Mouse (Mus musculus) heart, embryonic 16.5 days (tissue): ENCODE results near the gene Sos2. TPM values are rescaled to one million over a fixed set of nuclear protein-coding genes. Genes with fewer than 3 reads are reported as not detected.
A peak's percentile ranks its signal among the peaks of the same experiment; 100 is the strongest.

Source experiments
- ATAC-seq: fragments of 200-750 bp; cut with Nextera tagmentation; replicated peaks from 2 replicates; pipeline ENCODE4 v1.8.0; 2017; ENCODE audit warnings: moderate number of reproducible peaks; ENCODE audit not compliant: insufficient read depth, low FRiP score; ENCODE audit errors: extremely low read depth
- H3K27ac ChIP-seq: fragments of 300-500 bp; sonication (generic); 2 replicates; pipeline ENCODE4 v1.5.1; 2014; ENCODE audit warnings: mild to moderate bottlenecking, low read length, control low read depth, moderate library complexity
- H3K27me3 ChIP-seq: fragments of 300-500 bp; sonication (generic); 2 replicates; pipeline ENCODE4 v1.6.1; 2014; ENCODE audit warnings: low read length, mixed read lengths; ENCODE audit not compliant: control insufficient read depth, insufficient read depth
- H3K36me3 ChIP-seq: fragments of 300-500 bp; sonication (generic); 2 replicates; pipeline ENCODE4 v1.6.1; 2014; ENCODE audit not compliant: control insufficient read depth, insufficient read depth
- H3K4me1 ChIP-seq: fragments of 300-500 bp; sonication (generic); 2 replicates; pipeline ENCODE4 v1.6.1; 2014; ENCODE audit warnings: low read length, mixed read lengths; ENCODE audit not compliant: control insufficient read depth, insufficient read depth
- H3K4me2 ChIP-seq: fragments of 300-500 bp; sonication (generic); 2 replicates; pipeline ENCODE4 v1.6.1; 2014; ENCODE audit warnings: low read depth, mild to moderate bottlenecking, control low read depth, low read length
- H3K4me3 ChIP-seq: fragments of 300-500 bp; sonication (generic); 2 replicates; pipeline ENCODE4 v1.5.1; 2014; ENCODE audit warnings: mild to moderate bottlenecking, control low read depth, low read length
- H3K9ac ChIP-seq: fragments of 300-500 bp; sonication (generic); 2 replicates; pipeline ENCODE4 v1.6.1; 2014; ENCODE audit warnings: low read length, control low read depth
- H3K9me3 ChIP-seq: fragments of 300-500 bp; sonication (generic); replicated peaks from 2 replicates; pipeline ENCODE4 v1.6.1; 2016; ENCODE audit warnings: low read length; ENCODE audit not compliant: control insufficient read depth
- WGBS: fragments of 180-500 bp; shearing (Covaris S2); extraction: QIAGEN DNeasy Blood & Tissue Kit; methylation state at CpG from one replicate; pipeline ENCODE4 v1.1.7; 2014; 5-methylcytosine and 5-hydroxymethylcytosine counted together
- polyA plus RNA-seq: library from polyadenylated mRNA; unstranded; fragments of >200 nt; fragmentation: Nextera tagmentation; extraction: Ambion mirVana; gene quantifications from 2 replicates; pipeline ENCODE4 v1.2.1, GENCODE M21; 2015

Gene Sos2
- polyA plus RNA-seq, 1 experiment from 2014 or later = 7.6 TPM

DNA sequence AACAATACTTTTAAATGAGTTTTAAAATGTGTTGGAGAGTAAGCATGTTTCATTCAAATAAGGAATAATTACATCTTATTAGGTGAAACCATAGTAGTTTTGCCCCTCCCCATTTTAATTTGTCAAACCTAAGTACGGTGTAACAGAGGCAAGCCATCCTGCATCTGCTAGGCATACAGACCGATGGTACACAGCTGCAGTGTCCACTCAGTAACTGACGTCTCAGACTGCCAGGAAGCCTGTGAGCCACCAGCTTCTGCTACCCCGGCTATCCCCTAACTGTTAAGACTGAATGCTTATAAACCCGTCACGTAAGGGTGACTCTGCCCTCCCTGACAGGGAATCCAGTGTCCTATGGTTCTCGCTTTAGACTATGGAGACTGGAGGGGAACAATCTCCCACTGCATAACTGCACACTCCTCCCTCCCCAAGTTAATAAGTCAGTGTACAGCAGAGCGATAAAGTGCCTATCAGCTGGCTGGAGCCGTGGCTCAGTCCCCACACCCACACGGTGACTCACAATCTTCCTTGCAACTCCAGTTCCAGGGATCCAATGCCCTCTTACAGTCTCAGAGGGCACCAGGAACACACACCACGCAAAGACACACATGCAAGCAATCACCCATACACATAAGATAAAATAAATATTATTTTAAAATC, 23.3 kb upstream of the Sos2 start:
- no peak overlapping the region for H3K4me3 ChIP-seq
- H3K9me3 ChIP-seq = no peaks in the 10 kb centered on the region
- no peaks in the 10 kb centered on the region for H3K27me3 ChIP-seq
- ATAC-seq = peak; percentile 52; the same call in 1 of the 2 replicates
- no peak overlapping the region for H3K9ac ChIP-seq
- H3K4me2 ChIP-seq = no peak overlapping the region
- no peak overlapping the region for H3K27ac ChIP-seq
- peaks cover 6% of the 10 kb centered on the region; the same call in 1 of the 2 replicates for H3K36me3 ChIP-seq
- WGBS = 52% methylated on average over 11 of the region's 11 CpGs
- H3K4me1 ChIP-seq = peaks cover 3% of the 10 kb centered on the region; the same call in 1 of the 2 replicates

DNA sequence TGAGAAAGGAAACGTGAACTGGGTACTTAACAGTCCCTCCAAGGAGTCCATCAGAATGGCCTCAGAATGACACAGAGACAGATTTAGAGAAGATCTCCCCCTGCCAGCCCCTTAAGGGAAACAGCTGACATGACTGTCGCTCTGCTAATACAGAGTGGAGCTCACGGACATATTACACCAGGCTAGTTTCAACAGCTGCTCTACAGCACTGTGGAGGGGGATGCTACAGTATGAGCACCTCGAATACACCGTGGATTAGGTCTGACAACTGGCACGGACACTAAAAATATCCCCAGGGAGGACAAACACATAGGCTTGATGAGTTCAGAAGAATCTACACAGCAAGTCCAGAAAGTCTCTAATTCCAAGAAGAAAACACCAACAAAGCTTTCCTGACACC, 16.7 kb upstream of the Sos2 start:
- Histone ChIP-seq H3K27ac (no peak overlapping the region), H3K4me1 (no peaks in the 10 kb centered on the region), H3K4me2 (no peak overlapping the region), H3K27me3 (no peaks in the 10 kb centered on the region), H3K4me3 (no peak overlapping the region), H3K9me3 (no peaks in the 10 kb centered on the region), H3K9ac (no peak overlapping the region), H3K36me3 (peaks cover 9% of the 10 kb centered on the region; the same call in 1 of the 2 replicates)
- WGBS = 76% methylated on average over 6 of the region's 6 CpGs
- ATAC-seq = no peak

GRCm38 (mm10) chr12:69696746-69697145, 15.1 kb upstream of the Sos2 start:
- WGBS = 72% methylated on average over 5 of the region's 5 CpGs

GRCm38 (mm10) chr12:69693471-69693870, 11.8 kb upstream of the Sos2 start:
- no peak overlapping the region for H3K9ac ChIP-seq
- ATAC-seq = no peak
- no peaks in the 10 kb centered on the region for H3K27me3 ChIP-seq
- peaks cover 2% of the 10 kb centered on the region; the same call in 1 of the 2 replicates for H3K36me3 ChIP-seq
- WGBS = 83% methylated on average over 17 of the region's 17 CpGs
- no peaks in the 10 kb centered on the region for H3K9me3 ChIP-seq
- no peak overlapping the region for H3K4me3 ChIP-seq
- no peak overlapping the region for H3K27ac ChIP-seq
- peaks cover under 1% of the 10 kb centered on the region for H3K4me1 ChIP-seq
- H3K4me2 ChIP-seq = no peak overlapping the region

More at GRCm38 (mm10) chr12:69696746-69697145, 15.1 kb upstream of the Sos2 start:
- Histone ChIP-seq H3K36me3 (peaks cover 9% of the 10 kb centered on the region; the same call in 1 of the 2 replicates), H3K27me3 (no peaks in the 10 kb centered on the region), H3K9me3 (no peaks in the 10 kb centered on the region), H3K27ac (no peak overlapping the region), H3K4me3 (no peak overlapping the region), H3K4me2 (no peak overlapping the region), H3K9ac (no peak overlapping the region), H3K4me1 (no peaks in the 10 kb centered on the region)
- ATAC-seq = no peak

DNA sequence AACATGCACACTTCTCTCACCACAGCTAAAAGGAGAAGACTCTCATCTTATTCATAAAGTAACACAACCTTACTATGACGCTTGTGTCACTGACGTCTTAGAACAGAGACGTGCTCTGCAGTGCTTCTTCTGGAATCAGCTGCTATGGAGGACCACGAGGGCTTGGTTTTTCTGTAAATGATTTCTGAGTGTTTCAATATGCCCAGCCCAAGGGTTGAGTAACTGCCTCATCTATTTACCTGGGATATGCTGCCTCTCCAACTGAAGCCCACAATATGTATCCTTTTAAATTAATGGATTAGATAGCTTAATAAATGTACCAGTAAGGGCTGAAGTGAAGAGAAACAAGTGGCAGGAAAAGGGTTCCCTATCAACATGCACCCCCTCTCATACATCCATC, 9.1 kb upstream of the Sos2 start:
- no peak for ATAC-seq
- Histone ChIP-seq H3K36me3 (peaks cover 2% of the 10 kb centered on the region; the same call in 1 of the 2 replicates), H3K9me3 (no peaks in the 10 kb centered on the region), H3K4me3 (no peak overlapping the region), H3K9ac (no peak overlapping the region), H3K27me3 (no peaks in the 10 kb centered on the region), H3K4me1 (peaks cover 4% of the 10 kb centered on the region), H3K4me2 (no peak overlapping the region), H3K27ac (no peak overlapping the region)
- 90% methylated on average over 4 of the region's 4 CpGs for WGBS

DNA sequence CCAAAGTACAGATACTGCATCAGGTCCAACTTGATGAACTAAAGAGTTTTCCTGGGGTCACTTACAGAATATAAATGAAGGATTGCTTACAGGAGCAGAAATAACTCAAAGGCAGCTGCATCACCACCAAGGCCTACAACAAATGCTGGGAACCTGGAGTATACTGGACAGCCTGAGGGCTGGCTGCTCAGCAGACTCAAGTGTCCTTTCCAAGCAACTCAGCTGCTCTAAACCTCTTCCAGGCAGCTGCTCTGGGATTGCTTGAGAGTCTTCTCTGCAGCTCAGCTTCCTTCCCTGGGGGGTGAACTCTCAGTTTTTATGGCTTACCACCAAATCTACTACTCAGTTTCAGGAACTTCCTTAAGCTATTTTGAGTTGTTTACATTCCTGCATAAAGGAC, 7.4 kb upstream of the Sos2 start:
- Histone ChIP-seq H3K27me3 (no peaks in the 10 kb centered on the region), H3K9me3 (no peaks in the 10 kb centered on the region), H3K9ac (no peak overlapping the region), H3K4me1 (peaks cover 4% of the 10 kb centered on the region), H3K4me2 (no peak overlapping the region), H3K27ac (0 out of 2 replicates have a peak overlapping the region, but pooled peaks have one; percentile 4), H3K4me3 (no peak overlapping the region), H3K36me3 (peaks cover 2% of the 10 kb centered on the region; the same call in 1 of the 2 replicates)
- no peak for ATAC-seq

- Histone ChIP-seq H3K4me2 (no peak overlapping the region), H3K36me3 (no peaks in the 10 kb centered on the region), H3K27me3 (no peaks in the 10 kb centered on the region), H3K9ac (no peak overlapping the region), H3K9me3 (no peaks in the 10 kb centered on the region), H3K27ac (peak overlapping the region; percentile 57), H3K4me3 (no peak overlapping the region), H3K4me1 (peaks cover 5% of the 10 kb centered on the region)
- peak; percentile 58; the same call in 1 of the 2 replicates for ATAC-seq
- WGBS = 9% methylated on average over 2 of the region's 2 CpGs
Observed at GRCm38 (mm10) chr12:69688368-69688767, 6.7 kb upstream of the Sos2 start.

DNA sequence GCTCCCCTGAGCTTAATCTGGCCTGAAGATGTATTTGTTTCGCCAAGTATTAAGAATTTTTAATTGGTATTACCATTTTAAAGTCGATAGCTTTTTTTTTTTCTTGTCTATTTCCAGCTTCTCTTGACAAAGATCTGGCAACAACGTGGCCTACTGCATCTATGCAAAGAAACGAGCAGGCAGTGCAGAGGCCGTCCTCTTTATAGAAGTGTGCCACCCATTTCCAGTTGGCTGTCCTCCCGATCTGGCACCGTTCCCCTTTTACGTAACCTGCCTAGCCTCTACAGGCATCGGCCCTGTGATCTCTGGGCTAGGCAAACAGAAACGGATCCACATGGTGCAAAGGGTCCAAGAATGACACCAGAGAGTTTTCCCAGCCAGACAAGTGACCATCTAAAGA, 1.9 kb upstream of the Sos2 start:
- no peaks in the 10 kb centered on the region for H3K36me3 ChIP-seq
- WGBS = 21% methylated on average over 10 of the region's 10 CpGs
- peak overlapping the region; percentile 72 for H3K27ac ChIP-seq
- peak overlapping the region; percentile 60 for H3K4me2 ChIP-seq
- H3K27me3 ChIP-seq = no peaks in the 10 kb centered on the region
- H3K4me3 ChIP-seq = no peak overlapping the region
- no peak overlapping the region for H3K9ac ChIP-seq
- no peaks in the 10 kb centered on the region for H3K9me3 ChIP-seq
- H3K4me1 ChIP-seq = peaks cover 23% of the 10 kb centered on the region
- peak; percentile 34; the same call in 1 of the 2 replicates for ATAC-seq

DNA sequence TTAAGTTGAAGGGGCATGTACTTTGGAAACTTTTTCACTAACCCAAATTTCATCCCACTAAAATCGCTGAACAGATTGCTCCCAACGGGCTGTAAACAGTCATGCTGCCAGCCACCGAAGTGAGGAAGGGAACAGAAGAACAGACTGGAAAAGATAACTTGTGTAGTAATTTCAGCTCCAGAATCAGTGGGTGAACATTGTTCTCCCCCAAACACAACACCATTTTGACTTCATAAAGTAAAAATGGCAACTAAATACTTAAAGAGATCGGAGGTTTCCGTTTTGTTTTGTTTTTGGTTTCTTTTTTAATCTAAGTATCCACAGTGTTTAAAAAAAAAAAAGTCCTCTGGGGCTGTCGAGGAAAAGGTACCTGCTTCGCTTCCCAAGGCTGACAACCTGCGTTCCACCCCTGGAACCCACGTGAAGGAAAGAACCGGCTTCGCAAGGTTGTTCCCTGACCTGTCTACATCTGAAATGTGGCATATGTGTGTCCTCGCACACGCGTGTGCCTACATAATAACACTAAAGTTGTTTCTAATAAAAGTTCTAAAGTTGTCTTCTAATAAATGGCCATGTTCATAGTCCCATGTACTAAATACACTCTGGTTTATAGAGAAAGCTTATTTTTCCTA, 1.3 kb upstream of the Sos2 start:
- Histone ChIP-seq H3K9me3 (no peaks in the 10 kb centered on the region), H3K4me2 (peak overlapping the region; percentile 60), H3K27me3 (no peaks in the 10 kb centered on the region), H3K4me1 (peaks cover 18% of the 10 kb centered on the region), H3K36me3 (no peaks in the 10 kb centered on the region), H3K4me3 (peak overlapping the region; percentile 97; the same call in 1 of the 2 replicates), H3K9ac (peak overlapping the region; percentile 50), H3K27ac (peak overlapping the region; percentile 98)
- 42% methylated on average over 14 of the region's 14 CpGs for WGBS
- no peak for ATAC-seq
